Mouse (Mus musculus): Measurements from ENCODE around the gene Ptdss2. TPM values are rescaled to one million over a fixed set of nuclear protein-coding genes. Genes with fewer than 3 reads are reported as not detected.

Ptdss2 gene
- 10 to 100 TPM in 1 of 2 experiments, 1 to 10 TPM in 1; 7.5 to 14.3 TPM for total RNA-seq (2023)

GRCm38 (mm10) chr7:141122245-141122644 is at the start of gene Ptdss2:
Gene Ptdss2 (plus strand): TSS chr7:141122382.

GRCm38 (mm10) chr7:141077841-141078240 is 44.3 kb upstream of the Ptdss2 start, which contains the start of gene Pkp3:
Gene Pkp3 (plus strand): TSS chr7:141078218.

GRCm38 (mm10) chr7:141099911-141100691 is 22.1 kb upstream of the Ptdss2 start, which contains the start of gene Sigirr:
Gene Sigirr (minus strand): TSS chr7:141100572.

GRCm38 (mm10) chr7:141117636-141118035 is 4.5 kb upstream of the Ptdss2 start, which contains the start of gene Ano9:
Gene Ano9 (minus strand): TSS chr7:141117806.

GRCm38 (mm10) chr7:141172116-141173006 is 50.2 kb downstream of the Ptdss2 start, which contains the start of gene Rnh1:
Gene Rnh1 (minus strand): TSS chr7:141172857.

GRCm38 (mm10) chr7:141193948-141194347 is 71.8 kb downstream of the Ptdss2 start, which contains the start of the genes Hras and Lrrc56:
Gene Hras (minus strand): TSS chr7:141194005.
Gene Lrrc56 (plus strand): TSS chr7:141194157.

Other genes starting within 250 kb of the Ptdss2 start
- 100 to 1,000 TPM; 100 to 112 TPM for gene Psmd13, start 240.4 kb upstream of the Ptdss2 start, total RNA-seq (2023)
- gene Sirt3, start 240.1 kb upstream of the Ptdss2 start, total RNA-seq (2023), result 10 to 100 TPM in 1 of 2 experiments, 1 to 10 TPM in 1; 9.6 to 13.1 TPM
- not detected for gene Cox8b, start 221.9 kb upstream of the Ptdss2 start, total RNA-seq (2023)
- gene Nlrp6, start 201.5 kb upstream of the Ptdss2 start, total RNA-seq (2023), result under 1 TPM; 0.09 to 0.16 TPM
- 10 to 100 TPM; 21.4 to 25.2 TPM for gene Pgghg, start 181.0 kb upstream of the Ptdss2 start, total RNA-seq (2023)
- 1 to 10 TPM; 1.5 to 3.2 TPM for gene Ifitm5, start 172.1 kb upstream of the Ptdss2 start, total RNA-seq (2023)
- gene Gm45717, start 166.4 kb upstream of the Ptdss2 start, total RNA-seq (2023), result not detected
- gene Ifitm2, start 166.4 kb upstream of the Ptdss2 start, total RNA-seq (2023), result 100 to 1,000 TPM; 431 to 529 TPM
- 100 to 1,000 TPM; 290 to 313 TPM for gene Ifitm1, start 155.2 kb upstream of the Ptdss2 start, total RNA-seq (2023)
- gene Ifitm3, start 111.6 kb upstream of the Ptdss2 start, total RNA-seq (2023), result 100 to 1,000 TPM; 439 to 533 TPM
- gene Ifitm6, start 104.5 kb upstream of the Ptdss2 start, total RNA-seq (2023), result 100 to 1,000 TPM; 869 to 973 TPM
- gene Gm17387, start 93.3 kb upstream of the Ptdss2 start, total RNA-seq (2023), result not detected
- gene B4galnt4, start 61.3 kb upstream of the Ptdss2 start, total RNA-seq (2023), result 1 to 10 TPM in 1 of 2 experiments, under 1 TPM in 1; 0.67 to 1.2 TPM
- gene Pkp3, start 44.2 kb upstream of the Ptdss2 start, total RNA-seq (2023), result 1 to 10 TPM; 3.6 to 5.5 TPM
- 1 to 10 TPM; 6.6 to 7.4 TPM for gene Sigirr, start 21.8 kb upstream of the Ptdss2 start, total RNA-seq (2023)
- gene Ano9, start 4.6 kb upstream of the Ptdss2 start, total RNA-seq (2023), result not detected
- gene Rnh1, start 50.5 kb downstream of the Ptdss2 start, total RNA-seq (2023), result 100 to 1,000 TPM in 1 of 2 experiments, 10 to 100 TPM in 1; 85.6 to 106 TPM
- gene Hras, start 71.6 kb downstream of the Ptdss2 start, total RNA-seq (2023), result 10 to 100 TPM; 30.0 to 30.9 TPM
- gene Lrrc56, start 71.8 kb downstream of the Ptdss2 start, total RNA-seq (2023), result 1 to 10 TPM; 3.8 to 5.6 TPM
- under 1 TPM; 0.18 to 0.22 TPM for gene Lmntd2, start 91.7 kb downstream of the Ptdss2 start, total RNA-seq (2023)
- gene Rassf7, start 93.5 kb downstream of the Ptdss2 start, total RNA-seq (2023), result 1 to 10 TPM; 4.0 to 5.0 TPM
- 10 to 100 TPM; 77.4 to 85.4 TPM for gene Phrf1, start 106.4 kb downstream of the Ptdss2 start, total RNA-seq (2023)
- 10 to 100 TPM; 27.7 to 35.2 TPM for gene Irf7, start 144.1 kb downstream of the Ptdss2 start, total RNA-seq (2023)
- gene Cdhr5, start 154.4 kb downstream of the Ptdss2 start, total RNA-seq (2023), result not detected
- gene Sct, start 156.8 kb downstream of the Ptdss2 start, total RNA-seq (2023), result not detected
- not detected for gene Drd4, start 169.6 kb downstream of the Ptdss2 start, total RNA-seq (2023)
- 10 to 100 TPM; 29.1 to 29.5 TPM for gene Deaf1, start 205.3 kb downstream of the Ptdss2 start, total RNA-seq (2023)
- 10 to 100 TPM in 1 of 2 experiments, 1 to 10 TPM in 1; 9.5 to 10.8 TPM for gene Tmem80, start 205.4 kb downstream of the Ptdss2 start, total RNA-seq (2023)
- gene Eps8l2, start 216.5 kb downstream of the Ptdss2 start, total RNA-seq (2023), result under 1 TPM in 1 of 2 experiments, not detected in 1; 0.78 TPM